Mouse (Mus musculus) right cerebral cortex, postnatal 36 days (tissue): ENCODE data around the gene Pik3ap1.
A peak's percentile ranks its signal among the peaks of the same experiment; 100 is the strongest.
"Not testable (repeated sequence)": the region's sequence is repeated elsewhere in the genome, so short reads cannot be mapped to it uniquely, and the experiment has no call there.

Experiments
- DNase-seq, 2 experiments: peaks; one replicate each; pipeline ENCODE4 v3.0.0; 2022; ENCODE audit warnings: low spot score in 2 of 2, mixed read lengths in 1 of 2

The Pik3ap1 gene

GRCm38 (mm10) chr19:41332228-41332627 is 52.7 kb downstream of the Pik3ap1 start:
- DNase-seq = no peak

GRCm38 (mm10) chr19:41330401-41330800 is 54.5 kb downstream of the Pik3ap1 start:
- no peak for DNase-seq

GRCm38 (mm10) chr19:41329961-41330360 is 54.9 kb downstream of the Pik3ap1 start:
- no peak for DNase-seq

GRCm38 (mm10) chr19:41328743-41329142 is 56.2 kb downstream of the Pik3ap1 start:
- DNase-seq = no peak

GRCm38 (mm10) chr19:41323813-41324212 is 61.1 kb downstream of the Pik3ap1 start:
- no peak for DNase-seq

- DNase-seq = no peak
Measured at GRCm38 (mm10) chr19:41323125-41323524, 61.8 kb downstream of the Pik3ap1 start.

- no peak for DNase-seq
Measured at GRCm38 (mm10) chr19:41321149-41321548, 63.8 kb downstream of the Pik3ap1 start.

GRCm38 (mm10) chr19:41317315-41318095 is 67.4 kb downstream of the Pik3ap1 start:
- DNase-seq = peak in 1 of 2 experiments; percentile 29

- no peak for DNase-seq
Measured at GRCm38 (mm10) chr19:41314696-41315095, 70.2 kb downstream of the Pik3ap1 start.

GRCm38 (mm10) chr19:41313663-41314062 is 71.2 kb downstream of the Pik3ap1 start:
- DNase-seq = no peak

GRCm38 (mm10) chr19:41312587-41312986 is 72.3 kb downstream of the Pik3ap1 start:
- DNase-seq = not testable (repeated sequence)

- no peak for DNase-seq
Measured at GRCm38 (mm10) chr19:41312027-41312426, 72.9 kb downstream of the Pik3ap1 start.

GRCm38 (mm10) chr19:41310971-41311703 is 73.8 kb downstream of the Pik3ap1 start:
- DNase-seq = no peak

GRCm38 (mm10) chr19:41303933-41304332 is 81.0 kb downstream of the Pik3ap1 start:
- no peak for DNase-seq

- no peak for DNase-seq
Measured at GRCm38 (mm10) chr19:41303433-41303832, 81.5 kb downstream of the Pik3ap1 start.

- no peak for DNase-seq
Measured at GRCm38 (mm10) chr19:41301856-41302255, 83.0 kb downstream of the Pik3ap1 start.

GRCm38 (mm10) chr19:41299446-41299845 is 85.5 kb downstream of the Pik3ap1 start:
- no peak for DNase-seq

GRCm38 (mm10) chr19:41290952-41291619 is 93.8 kb downstream of the Pik3ap1 start:
- DNase-seq = no peak

- no peak for DNase-seq
Measured at GRCm38 (mm10) chr19:41288568-41288967, 96.3 kb downstream of the Pik3ap1 start.

- DNase-seq = no peak
Measured at GRCm38 (mm10) chr19:41287224-41287623, 97.7 kb downstream of the Pik3ap1 start.

- no peak for DNase-seq
Measured at GRCm38 (mm10) chr19:41284515-41284914, 100.4 kb downstream of the Pik3ap1 start.

- no peak for DNase-seq
Measured at GRCm38 (mm10) chr19:41282718-41283117, 102.2 kb downstream of the Pik3ap1 start.
